Mouse (Mus musculus) C2C12 (cell line): ENCODE measurements around the gene Agap1.

ENCODE experiments used
- CEBPB ChIP-seq: IDR thresholded peaks from one replicate; pipeline ENCODE4 v1.6.1; 2011; ENCODE audit warnings: low read depth, mild to moderate bottlenecking, control low read depth, moderate library complexity
- CTCF ChIP-seq: IDR thresholded peaks from one replicate; pipeline ENCODE4 v1.5.1; 2011; ENCODE audit not compliant: control insufficient read depth, insufficient read depth, insufficient read length
- MAX ChIP-seq: IDR thresholded peaks from one replicate; pipeline ENCODE4 v1.6.1; 2011; ENCODE audit warnings: mild to moderate bottlenecking, control low read depth
- MYOD1 ChIP-seq: IDR thresholded peaks from one replicate; pipeline ENCODE4 v1.6.1; 2011; ENCODE audit warnings: low read depth; ENCODE audit not compliant: control insufficient read depth, insufficient read length

- TF ChIP-seq CTCF: no peak
- no peak for TF ChIP-seq CEBPB
- TF ChIP-seq MAX: no peak
- no peak for TF ChIP-seq MYOD1
Observed at GRCm38 (mm10) chr1:89650557-89650956, 196.0 kb downstream of the Agap1 start.
